Mouse (Mus musculus) layer of hippocampus, adult 2 months (tissue): ENCODE results near the gene Tesc. TPM values are rescaled to one million over a fixed set of nuclear protein-coding genes. Genes with fewer than 3 reads are reported as not detected.
A peak's percentile ranks its signal among the peaks of the same experiment; 100 is the strongest.

ENCODE experiments used
- DNase-seq, 2 experiments: peaks; one replicate each; pipeline ENCODE4 v3.0.0; 2022; ENCODE audit warnings: low spot score in 2 of 2
- H3K27ac ChIP-seq: fragments of 200-600 bp; 2 replicates; pipeline ENCODE4 v1.8.1; 2022
- H3K4me3 ChIP-seq: fragments of 200-600 bp; 2 replicates; pipeline ENCODE4 v1.8.1; 2022; ENCODE audit warnings: mild to moderate bottlenecking
- CTCF ChIP-seq: fragments of 200-600 bp; conservative IDR thresholded peaks from 2 replicates; pipeline ENCODE4 v1.8.1; 2022; ENCODE audit warnings: antibody characterized with exemption, mild to moderate bottlenecking, moderate library complexity
- total RNA-seq, 2 experiments: library from RNA; stranded (reverse); gene quantifications; 2 replicates each; pipeline ENCODE4 v1.2.3; 2021

Gene Tesc
- total RNA-seq, 2 experiments from 2014 or later = 88.0 to 91.2 TPM

DNA sequence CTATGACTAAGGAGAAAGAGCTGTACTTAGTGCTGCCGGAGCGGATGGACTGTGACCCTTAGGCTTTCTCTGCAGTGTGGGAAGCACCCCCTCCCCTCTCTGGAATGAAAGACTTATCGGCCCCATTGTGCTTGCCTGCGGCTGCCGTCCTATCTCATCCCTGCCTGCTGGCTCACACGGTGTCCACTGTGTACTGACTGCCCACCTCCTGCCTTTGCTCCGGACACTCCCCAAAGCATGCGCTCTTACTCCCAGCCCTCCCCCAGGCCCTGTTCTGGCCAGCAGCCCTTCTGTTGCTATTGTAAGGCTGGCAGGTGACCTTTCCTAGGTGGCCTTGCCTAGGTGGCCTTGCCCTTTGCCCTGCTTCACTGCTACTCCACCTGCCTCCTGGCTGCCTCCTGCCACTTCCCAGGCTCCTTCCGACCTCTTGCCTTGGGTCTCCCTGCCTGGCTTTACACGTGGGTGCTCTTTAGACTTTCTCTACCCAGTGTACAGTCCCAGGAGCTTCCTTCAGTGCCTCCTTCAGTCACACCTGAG lies 30.0 kb upstream of the Tesc start:
- TF ChIP-seq CTCF = no peak
- no peak for DNase-seq
- H3K4me3 ChIP-seq = no peak overlapping the region
- H3K27ac ChIP-seq = peak overlapping the region; percentile 78; the same call in 1 of the 2 replicates

DNA sequence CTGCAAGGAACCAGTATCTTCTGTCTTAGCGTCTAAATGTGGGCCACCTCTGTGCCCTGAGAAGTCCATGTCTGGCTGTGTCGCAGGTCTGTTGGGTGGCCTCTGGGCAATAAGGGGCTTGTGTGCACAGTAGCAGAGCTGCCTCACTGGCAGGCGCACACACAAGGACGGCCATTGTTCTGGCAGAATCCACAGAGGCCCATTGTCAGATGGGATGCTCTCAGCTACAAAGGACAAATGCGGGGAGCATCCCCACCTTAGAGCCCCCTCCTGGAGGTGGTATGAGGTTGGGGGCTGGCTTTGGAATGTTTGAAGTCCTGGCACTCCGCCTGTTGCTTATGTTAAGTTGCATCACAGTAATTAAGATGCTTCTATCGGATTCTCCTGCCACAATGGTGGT lies 28.5 kb upstream of the Tesc start:
- DNase-seq = no peak
- Histone ChIP-seq H3K4me3 (no peak overlapping the region), H3K27ac (peak overlapping the region; percentile 78)
- no peak for TF ChIP-seq CTCF

DNA sequence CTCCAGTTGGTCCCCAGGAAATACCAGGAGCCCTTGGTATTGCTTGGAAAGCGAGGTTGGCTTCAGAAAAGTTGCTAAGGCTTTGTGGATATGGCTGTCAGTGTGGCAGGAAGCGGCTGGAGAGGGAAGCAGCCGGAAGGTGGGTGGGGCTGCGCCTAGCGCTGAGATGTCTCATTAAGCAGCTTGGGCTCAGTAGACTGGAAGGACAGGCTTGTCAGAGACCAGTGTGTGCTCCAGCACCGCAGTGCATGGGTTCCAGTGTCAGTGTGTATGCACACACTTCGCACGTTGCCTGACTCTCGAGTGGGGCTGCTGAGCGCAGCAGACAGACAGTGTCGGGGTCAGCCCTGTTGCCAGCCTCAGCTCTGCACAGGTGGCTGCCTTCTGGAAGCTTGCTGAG lies 28.0 kb upstream of the Tesc start:
- TF ChIP-seq CTCF = no peak
- DNase-seq = peak; percentile 51 to 62
- Histone ChIP-seq H3K4me3 (no peak overlapping the region), H3K27ac (peak overlapping the region; percentile 78)

DNA sequence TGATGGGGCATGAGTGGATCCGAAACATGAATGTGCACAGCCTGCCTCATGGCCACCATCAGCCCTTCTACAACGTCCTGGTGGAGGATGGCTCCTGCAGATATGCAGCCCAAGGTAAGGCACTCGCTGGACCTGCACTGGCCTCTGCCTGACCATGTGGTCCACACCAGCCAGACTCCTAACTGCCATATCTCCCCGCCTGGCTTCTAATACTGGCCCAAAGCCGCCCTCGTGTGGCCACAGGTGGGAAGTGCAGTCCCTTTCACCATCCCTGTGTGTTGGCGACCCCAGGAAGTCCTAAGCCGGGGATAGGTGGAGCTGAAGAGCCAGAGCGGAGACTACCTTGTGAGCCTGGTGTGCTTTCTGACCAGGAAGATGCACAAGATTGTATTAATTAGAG lies 25.5 kb upstream of the Tesc start:
- DNase-seq = peak; percentile 51 to 72
- Histone ChIP-seq H3K27ac (peak overlapping the region; percentile 11; the same call in 1 of the 2 replicates), H3K4me3 (no peak overlapping the region)
- peak; percentile 95 for TF ChIP-seq CTCF

DNA sequence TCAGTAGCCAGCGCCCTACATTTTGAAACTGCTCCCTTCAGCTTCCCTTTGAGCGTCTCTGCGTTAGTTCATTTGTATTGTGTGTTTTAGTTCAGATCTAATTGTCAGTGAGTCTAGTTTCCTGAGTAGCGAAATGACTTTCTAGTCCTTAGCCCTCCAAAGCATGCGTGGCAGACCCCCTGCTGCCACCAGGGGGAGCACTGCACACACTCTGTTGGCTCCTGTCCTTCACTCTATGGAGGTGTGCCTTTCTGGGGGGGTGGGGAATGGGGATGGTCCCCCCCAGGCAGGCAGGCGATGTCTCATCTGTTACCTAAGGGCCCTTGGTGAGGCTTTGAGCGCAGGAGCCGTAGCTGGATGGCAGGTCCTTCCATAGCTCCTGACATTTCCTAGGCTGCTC lies 22.9 kb upstream of the Tesc start:
- H3K27ac ChIP-seq = no peak overlapping the region
- TF ChIP-seq CTCF = peak; percentile 89
- peak; percentile 73 to 87 for DNase-seq
- H3K4me3 ChIP-seq = no peak overlapping the region

DNA sequence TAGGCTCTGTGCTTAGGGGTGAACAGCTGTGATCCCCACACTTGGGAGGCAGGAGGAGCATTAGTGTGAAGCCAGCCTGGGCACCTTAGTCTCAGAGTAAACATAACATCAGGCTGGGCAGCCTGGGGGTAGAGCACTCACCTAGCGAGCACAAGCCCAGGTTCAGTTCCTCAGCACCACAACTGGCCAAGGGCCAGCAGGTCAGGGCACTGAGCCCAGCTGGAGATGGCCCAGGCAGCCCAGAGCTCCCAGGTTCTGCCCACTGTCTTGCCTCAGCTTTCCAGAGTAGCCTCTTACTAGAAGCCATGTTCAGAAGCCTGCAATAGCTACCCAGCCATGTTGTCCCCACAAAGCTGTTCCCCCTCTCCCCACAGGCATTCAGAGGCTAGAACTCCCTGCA lies 21.8 kb upstream of the Tesc start:
- no peak overlapping the region for H3K4me3 ChIP-seq
- no peak for DNase-seq
- no peak for TF ChIP-seq CTCF

DNA sequence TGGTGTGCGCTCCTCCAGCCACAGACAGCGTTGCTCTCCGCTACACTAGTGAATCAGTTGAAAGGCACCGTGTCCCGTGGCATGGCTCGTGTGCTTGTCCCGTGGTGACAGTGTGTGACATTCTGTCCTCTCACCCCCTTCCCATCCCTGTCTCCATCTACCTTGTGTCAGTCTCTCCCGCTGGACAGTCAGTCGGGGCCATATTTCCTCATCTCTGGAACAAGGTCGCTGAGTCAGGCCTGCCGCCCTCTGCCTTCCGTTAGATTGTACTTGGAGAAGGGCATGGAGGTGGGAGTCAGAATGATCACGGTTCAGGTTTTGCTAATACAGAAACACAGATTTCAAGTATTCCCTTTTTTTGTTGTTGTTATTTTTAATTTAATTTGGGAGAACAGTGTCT lies 19.2 kb upstream of the Tesc start:
- H3K4me3 ChIP-seq = no peak overlapping the region
- no peak for TF ChIP-seq CTCF
- no peak overlapping the region for H3K27ac ChIP-seq
- no peak for DNase-seq

More for the DNA sequence above, 21.8 kb upstream of the Tesc start:
- H3K27ac ChIP-seq = no peak overlapping the region

DNA sequence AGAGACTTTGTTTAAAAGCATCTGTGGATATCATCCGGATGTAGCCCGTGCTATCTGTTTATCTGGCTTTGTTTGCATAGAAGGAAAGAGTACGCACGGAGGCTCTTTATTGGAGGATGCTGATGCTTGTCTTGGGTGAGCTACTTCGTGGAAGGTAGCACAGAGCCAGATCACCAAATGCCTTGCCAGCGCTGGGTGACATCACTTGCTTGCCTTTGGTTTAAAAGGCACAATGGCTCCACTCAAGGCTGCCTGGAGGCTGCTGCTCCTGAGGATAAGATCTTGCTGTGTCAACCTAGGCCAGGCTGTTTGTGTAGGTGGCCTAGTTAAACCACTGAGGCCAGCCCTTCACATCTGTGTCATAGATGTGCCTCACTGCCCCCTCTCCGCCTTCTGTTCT lies 16.7 kb upstream of the Tesc start:
- Histone ChIP-seq H3K4me3 (no peak overlapping the region), H3K27ac (peak overlapping the region; percentile 61; the same call in 1 of the 2 replicates)
- DNase-seq = no peak
- no peak for TF ChIP-seq CTCF

DNA sequence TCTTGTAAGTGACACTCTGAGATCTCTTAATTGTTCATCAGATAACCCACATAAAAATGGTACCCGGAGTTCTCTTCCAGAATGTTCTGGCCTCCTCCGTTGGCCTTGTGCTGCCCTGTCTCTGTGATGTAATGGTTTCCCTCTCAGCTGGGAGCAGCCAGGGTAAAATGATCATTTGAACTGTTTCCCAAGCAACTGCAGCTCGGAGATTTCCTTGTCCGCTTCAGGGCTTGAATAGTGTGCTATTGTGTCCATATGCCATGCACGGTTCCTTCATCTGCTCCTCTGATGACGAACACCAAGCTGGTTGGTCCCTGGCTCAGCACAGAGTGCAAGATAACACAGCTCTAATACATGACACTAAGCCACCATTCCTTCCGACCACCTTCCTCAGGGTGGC lies 15.7 kb upstream of the Tesc start:
- Histone ChIP-seq H3K4me3 (no peak overlapping the region), H3K27ac (peak overlapping the region; percentile 61; the same call in 1 of the 2 replicates)
- DNase-seq = peak in 1 of 2 experiments; percentile 29
- no peak for TF ChIP-seq CTCF

DNA sequence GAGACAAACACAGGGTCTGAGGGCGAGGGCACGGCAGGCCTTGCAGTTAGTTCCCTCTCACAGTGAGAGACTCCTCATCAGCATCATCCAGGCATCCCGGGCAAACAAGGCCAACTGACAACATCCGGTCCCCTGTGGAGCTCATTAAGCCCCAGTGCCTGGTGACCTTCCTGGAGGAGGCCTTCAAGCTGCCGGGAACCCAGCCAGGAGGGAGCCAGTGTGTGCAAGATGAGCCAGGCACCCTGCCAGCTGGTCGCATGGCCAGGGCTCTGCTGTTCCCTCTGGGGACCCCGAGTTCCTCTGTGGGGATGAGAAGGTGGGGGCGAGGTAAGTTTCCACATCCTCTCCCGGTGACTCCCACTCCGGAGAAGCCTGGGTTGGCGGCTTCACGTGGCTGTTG lies 12.5 kb upstream of the Tesc start:
- H3K27ac ChIP-seq = no peak overlapping the region
- no peak overlapping the region for H3K4me3 ChIP-seq
- no peak for DNase-seq
- no peak for TF ChIP-seq CTCF

DNA sequence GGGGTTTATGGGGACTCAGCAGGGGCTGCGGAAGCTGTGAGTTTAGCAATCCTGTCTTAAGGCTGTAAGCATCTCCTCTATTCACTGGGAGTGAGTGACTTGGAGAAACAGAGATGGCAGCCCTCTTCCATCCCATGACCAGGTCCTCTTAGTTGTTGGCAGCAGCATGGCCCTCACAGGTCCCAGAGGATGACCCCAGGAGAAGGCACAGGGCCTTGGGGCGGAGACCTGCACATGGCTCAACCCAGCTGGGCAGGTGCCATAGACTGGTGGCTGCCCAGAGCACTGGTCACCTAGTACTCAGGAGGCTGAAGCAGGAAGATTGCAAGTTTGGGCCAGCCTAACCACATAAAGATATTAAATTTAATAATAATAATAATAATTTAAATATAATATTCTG lies 11.9 kb upstream of the Tesc start:
- TF ChIP-seq CTCF = no peak
- Histone ChIP-seq H3K4me3 (no peak overlapping the region), H3K27ac (no peak overlapping the region)
- no peak for DNase-seq

DNA sequence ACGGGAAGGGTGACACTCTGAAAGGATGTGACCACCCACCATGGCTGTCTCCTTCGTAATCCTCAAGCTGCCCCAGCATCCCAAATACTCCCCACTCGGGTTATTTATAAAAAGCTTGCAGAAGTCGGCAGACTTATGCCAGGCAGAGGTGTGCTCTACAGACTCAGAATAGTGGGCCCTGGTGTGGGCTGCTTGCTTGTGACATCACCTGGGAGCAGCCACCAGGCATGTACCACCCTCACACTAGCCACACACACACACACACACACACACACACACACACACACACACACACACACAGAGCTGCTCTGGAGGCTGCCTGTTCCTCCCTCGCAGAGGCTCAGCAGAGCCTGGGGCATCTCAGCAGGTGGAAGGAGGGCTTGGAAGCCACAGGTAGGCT lies 10.0 kb upstream of the Tesc start:
- no peak for TF ChIP-seq CTCF
- no peak overlapping the region for H3K27ac ChIP-seq
- DNase-seq = no peak

DNA sequence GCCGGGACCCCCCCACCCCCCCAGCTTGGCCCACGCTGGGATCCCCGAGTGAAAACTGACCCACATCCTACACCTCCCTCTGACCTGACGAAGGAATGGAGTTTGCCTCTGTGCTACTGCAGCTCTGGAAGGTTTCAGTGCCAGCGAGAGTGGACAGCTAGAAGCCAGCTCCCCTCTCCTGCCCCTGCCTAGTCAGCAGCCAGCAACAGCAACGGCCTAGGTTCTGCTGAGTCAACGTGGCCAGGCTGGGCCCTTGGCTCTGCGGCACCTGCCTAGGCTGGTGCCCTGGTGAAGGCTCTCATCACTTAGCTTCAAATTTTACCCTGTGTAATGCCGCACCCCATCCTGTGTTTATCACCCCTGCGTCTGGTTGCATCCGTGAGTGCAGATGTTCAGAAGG lies 7.6 kb upstream of the Tesc start:
- no peak for DNase-seq
- no peak overlapping the region for H3K4me3 ChIP-seq
- H3K27ac ChIP-seq = no peak overlapping the region
- TF ChIP-seq CTCF = no peak

More for the DNA sequence above, 10.0 kb upstream of the Tesc start:
- no peak overlapping the region for H3K4me3 ChIP-seq

DNA sequence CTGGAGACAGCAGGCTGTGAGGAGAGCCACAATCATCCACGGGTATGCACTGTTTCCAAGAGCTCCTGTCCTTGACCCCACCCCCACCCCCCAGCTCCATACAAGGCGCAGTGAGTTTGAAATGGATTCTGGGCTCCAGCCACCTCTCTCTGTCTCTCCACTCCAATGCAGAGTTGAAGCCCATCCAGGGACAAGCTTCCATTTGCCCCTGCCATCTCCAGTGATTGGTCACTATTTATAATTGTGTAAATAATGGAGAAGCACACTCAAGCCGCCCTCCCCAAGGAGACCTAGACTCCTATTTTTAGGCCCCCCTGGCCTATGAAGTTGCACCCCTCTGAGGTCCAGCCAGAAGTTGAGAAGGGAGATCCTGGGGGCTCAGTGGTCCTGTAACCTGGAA lies 4.5 kb upstream of the Tesc start:
- TF ChIP-seq CTCF = no peak

DNA sequence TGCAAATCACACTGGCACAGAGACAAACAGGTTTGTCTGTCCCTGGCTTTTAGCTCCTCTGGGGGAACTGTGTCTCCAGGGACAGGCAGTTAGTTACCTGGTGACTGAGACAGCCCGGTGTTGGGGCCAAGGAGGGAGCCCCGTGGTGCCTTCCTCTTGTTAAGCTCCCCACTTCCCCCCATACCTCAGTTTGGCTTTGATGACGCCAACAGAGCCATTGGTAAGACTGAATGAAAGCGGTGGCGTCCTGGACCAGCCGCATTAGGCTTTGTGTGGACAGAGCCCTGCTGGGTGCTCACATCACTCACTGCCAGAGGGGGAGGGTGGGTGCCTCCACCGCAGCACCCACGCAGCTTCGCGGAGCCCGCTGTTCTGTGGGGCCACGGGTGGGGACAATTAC lies 1.7 kb upstream of the Tesc start:
- no peak for DNase-seq
- H3K27ac ChIP-seq = no peak overlapping the region
- TF ChIP-seq CTCF = no peak
- no peak overlapping the region for H3K4me3 ChIP-seq

More for the DNA sequence above, 4.5 kb upstream of the Tesc start:
- Histone ChIP-seq H3K4me3 (no peak overlapping the region), H3K27ac (no peak overlapping the region)
- DNase-seq = no peak
